Mouse (Mus musculus): Measurements from ENCODE around the gene Kif13a. TPM values are rescaled to one million over a fixed set of nuclear protein-coding genes. Genes with fewer than 3 reads are reported as not detected.

Gene Kif13a
- polyA plus RNA-seq, 1 experiment from 2014 or later: 23.1 TPM

- H3K4me2 ChIP-seq (ENCODE audit: low read depth, low read length, severe bottlenecking): no peak overlapping the region
- no peak overlapping the region for H3K27ac ChIP-seq (ENCODE audit: low read depth, low read length)
- 94% methylated on average over 13 of the region's 13 CpGs for WGBS
- DNase-seq (ENCODE audit: low spot score) (peak; percentile 51), ATAC-seq (replicated peaks; ENCODE audit: low FRiP score) (no peak)
- H3K4me3 ChIP-seq (ENCODE audit: low read depth, low read length): no peak overlapping the region
- H3K36me3 ChIP-seq (ENCODE audit: control insufficient read depth, insufficient read depth, low read length): no peaks in the 10 kb centered on the region
- H3K9me3 ChIP-seq (ENCODE audit: control insufficient read depth, low read length): no peaks in the 10 kb centered on the region
- H3K27me3 ChIP-seq (ENCODE audit: control insufficient read depth, insufficient read depth, low read length): no peaks in the 10 kb centered on the region
- no peaks in the 10 kb centered on the region for H3K4me1 ChIP-seq (replicated peaks; ENCODE audit: control insufficient read depth, insufficient read depth, low read length)
- H3K9ac ChIP-seq (ENCODE audit: low read length): no peak overlapping the region
Observed at GRCm38 (mm10) chr13:46869464-46869863, 60.2 kb downstream of the Kif13a start.

DNA sequence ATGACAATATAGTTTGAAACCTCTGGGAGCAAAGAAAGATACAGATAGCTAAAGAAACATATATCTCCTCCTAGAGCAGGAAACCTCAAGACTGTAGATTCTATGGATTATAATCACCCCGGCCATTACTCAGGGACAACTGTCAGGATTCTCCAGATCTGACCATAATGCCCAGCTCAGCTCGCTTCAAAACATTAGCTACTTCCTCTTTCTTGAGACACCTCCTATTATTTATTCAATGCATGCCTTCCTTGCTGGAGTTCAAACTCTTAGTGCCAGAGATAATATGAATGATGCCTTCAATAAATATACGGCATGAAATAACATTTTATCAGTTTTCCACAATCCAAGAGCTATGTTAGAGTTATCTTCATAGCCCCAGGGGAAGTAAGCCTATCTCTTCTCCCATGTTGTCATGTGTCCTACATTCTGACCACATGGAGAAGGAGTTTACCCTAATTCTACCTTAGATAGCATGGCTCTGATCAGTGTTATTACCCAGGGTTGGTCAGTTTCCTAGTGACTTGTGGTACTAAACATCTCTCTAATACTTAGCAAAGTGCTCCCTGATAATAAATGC, 66.4 kb downstream of the Kif13a start:
- WGBS: 86% methylated on average over 3 of the region's 3 CpGs
- Histone ChIP-seq H3K9ac (ENCODE audit: low read length) (no peak overlapping the region), H3K4me3 (ENCODE audit: low read depth, low read length) (no peak overlapping the region), H3K27me3 (ENCODE audit: control insufficient read depth, insufficient read depth, low read length) (no peaks in the 10 kb centered on the region), H3K4me1 (replicated peaks; ENCODE audit: control insufficient read depth, insufficient read depth, low read length) (no peaks in the 10 kb centered on the region), H3K4me2 (ENCODE audit: low read depth, low read length, severe bottlenecking) (no peak overlapping the region), H3K9me3 (ENCODE audit: control insufficient read depth, low read length) (no peaks in the 10 kb centered on the region), H3K27ac (ENCODE audit: low read depth, low read length) (no peak overlapping the region), H3K36me3 (ENCODE audit: control insufficient read depth, insufficient read depth, low read length) (no peaks in the 10 kb centered on the region)
- DNase-seq (ENCODE audit: low spot score) (peak; percentile 4), ATAC-seq (replicated peaks; ENCODE audit: low FRiP score) (no peak)

GRCm38 (mm10) chr13:46859876-46860275, 69.8 kb downstream of the Kif13a start:
- no peak for ATAC-seq (replicated peaks; ENCODE audit: low FRiP score)
- H3K27ac ChIP-seq (ENCODE audit: low read depth, low read length): no peak overlapping the region
- 88% methylated on average over 2 of the region's 2 CpGs for WGBS
- no peak overlapping the region for H3K4me3 ChIP-seq (ENCODE audit: low read depth, low read length)
- no peaks in the 10 kb centered on the region for H3K27me3 ChIP-seq (ENCODE audit: control insufficient read depth, insufficient read depth, low read length)
- H3K4me1 ChIP-seq (replicated peaks; ENCODE audit: control insufficient read depth, insufficient read depth, low read length): no peaks in the 10 kb centered on the region
- DNase-seq (ENCODE audit: low spot score): peak; percentile 4
- H3K9ac ChIP-seq (ENCODE audit: low read length): no peak overlapping the region
- H3K4me2 ChIP-seq (ENCODE audit: low read depth, low read length, severe bottlenecking): no peak overlapping the region
- H3K9me3 ChIP-seq (ENCODE audit: control insufficient read depth, low read length): no peaks in the 10 kb centered on the region
- no peaks in the 10 kb centered on the region for H3K36me3 ChIP-seq (ENCODE audit: control insufficient read depth, insufficient read depth, low read length)

DNA sequence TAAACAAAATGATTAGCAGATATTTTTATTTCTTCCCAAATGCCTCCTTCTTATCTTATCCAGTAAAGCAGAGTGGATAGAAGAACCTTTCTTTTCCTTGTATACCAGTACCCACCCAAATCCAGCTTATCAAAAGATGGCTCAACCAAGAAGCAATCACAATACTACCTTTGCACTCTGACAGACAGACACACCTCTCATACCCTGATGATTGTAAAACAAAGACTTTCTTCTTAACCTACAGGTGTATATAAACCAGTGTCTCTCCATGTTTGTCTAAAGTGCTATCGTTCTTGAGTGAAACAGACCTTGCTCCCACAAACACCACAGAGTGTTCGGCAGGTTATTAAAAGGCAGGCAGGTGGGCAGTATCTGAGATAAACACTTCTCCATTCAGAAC, 70.5 kb downstream of the Kif13a start:
- WGBS: 95% methylated on average over 2 of the region's 2 CpGs
- no peak overlapping the region for H3K9ac ChIP-seq (ENCODE audit: low read length)

DNA sequence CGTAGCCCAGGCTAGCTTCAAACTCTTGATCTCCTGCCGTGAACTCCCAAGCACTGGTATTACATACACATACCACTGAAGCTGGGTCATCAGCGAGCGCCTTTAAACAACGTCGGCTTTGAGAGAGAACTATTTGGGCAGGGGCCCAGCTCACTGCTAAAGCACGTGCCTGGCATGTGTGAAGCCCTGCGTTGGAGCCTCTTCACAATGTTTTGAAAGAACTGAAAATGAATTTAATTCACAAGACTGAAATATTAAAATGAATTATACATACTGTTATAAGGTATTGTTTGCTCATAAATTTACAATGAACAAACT, 70.9 kb downstream of the Kif13a start:
- Histone ChIP-seq H3K9ac (ENCODE audit: low read length) (no peak overlapping the region), H3K4me1 (replicated peaks; ENCODE audit: control insufficient read depth, insufficient read depth, low read length) (no peaks in the 10 kb centered on the region), H3K4me3 (ENCODE audit: low read depth, low read length) (no peak overlapping the region), H3K27me3 (ENCODE audit: control insufficient read depth, insufficient read depth, low read length) (no peaks in the 10 kb centered on the region), H3K9me3 (ENCODE audit: control insufficient read depth, low read length) (no peaks in the 10 kb centered on the region), H3K27ac (ENCODE audit: low read depth, low read length) (no peak overlapping the region), H3K36me3 (ENCODE audit: control insufficient read depth, insufficient read depth, low read length) (no peaks in the 10 kb centered on the region), H3K4me2 (ENCODE audit: low read depth, low read length, severe bottlenecking) (no peak overlapping the region)
- 90% methylated on average over 8 of the region's 8 CpGs for WGBS
- ATAC-seq (replicated peaks; ENCODE audit: low FRiP score): no peak
- no peak for DNase-seq (ENCODE audit: low spot score)

More for the DNA sequence above, 70.5 kb downstream of the Kif13a start:
- no peaks in the 10 kb centered on the region for H3K27me3 ChIP-seq (ENCODE audit: control insufficient read depth, insufficient read depth, low read length)
- DNase-seq (ENCODE audit: low spot score): no peak
- no peaks in the 10 kb centered on the region for H3K9me3 ChIP-seq (ENCODE audit: control insufficient read depth, low read length)
- no peaks in the 10 kb centered on the region for H3K36me3 ChIP-seq (ENCODE audit: control insufficient read depth, insufficient read depth, low read length)
- H3K4me2 ChIP-seq (ENCODE audit: low read depth, low read length, severe bottlenecking): no peak overlapping the region
- no peaks in the 10 kb centered on the region for H3K4me1 ChIP-seq (replicated peaks; ENCODE audit: control insufficient read depth, insufficient read depth, low read length)
- no peak overlapping the region for H3K27ac ChIP-seq (ENCODE audit: low read depth, low read length)
- ATAC-seq (replicated peaks; ENCODE audit: low FRiP score): no peak
- H3K4me3 ChIP-seq (ENCODE audit: low read depth, low read length): no peak overlapping the region

GRCm38 (mm10) chr13:46858143-46858834, 71.4 kb downstream of the Kif13a start:
- H3K36me3 ChIP-seq (ENCODE audit: control insufficient read depth, insufficient read depth, low read length): no peaks in the 10 kb centered on the region
- no peak overlapping the region for H3K9ac ChIP-seq (ENCODE audit: low read length)
- ATAC-seq (replicated peaks; ENCODE audit: low FRiP score) (no peak), DNase-seq (ENCODE audit: low spot score) (peak; percentile 38)
- H3K27ac ChIP-seq (ENCODE audit: low read depth, low read length): no peak overlapping the region
- no peak overlapping the region for H3K4me2 ChIP-seq (ENCODE audit: low read depth, low read length, severe bottlenecking)
- no peaks in the 10 kb centered on the region for H3K4me1 ChIP-seq (replicated peaks; ENCODE audit: control insufficient read depth, insufficient read depth, low read length)
- whole genome bisulfite sequencing: 90% methylated on average over 8 of the region's 8 CpGs
- H3K9me3 ChIP-seq (ENCODE audit: control insufficient read depth, low read length): no peaks in the 10 kb centered on the region
- no peaks in the 10 kb centered on the region for H3K27me3 ChIP-seq (ENCODE audit: control insufficient read depth, insufficient read depth, low read length)
- H3K4me3 ChIP-seq (ENCODE audit: low read depth, low read length): no peak overlapping the region

DNA sequence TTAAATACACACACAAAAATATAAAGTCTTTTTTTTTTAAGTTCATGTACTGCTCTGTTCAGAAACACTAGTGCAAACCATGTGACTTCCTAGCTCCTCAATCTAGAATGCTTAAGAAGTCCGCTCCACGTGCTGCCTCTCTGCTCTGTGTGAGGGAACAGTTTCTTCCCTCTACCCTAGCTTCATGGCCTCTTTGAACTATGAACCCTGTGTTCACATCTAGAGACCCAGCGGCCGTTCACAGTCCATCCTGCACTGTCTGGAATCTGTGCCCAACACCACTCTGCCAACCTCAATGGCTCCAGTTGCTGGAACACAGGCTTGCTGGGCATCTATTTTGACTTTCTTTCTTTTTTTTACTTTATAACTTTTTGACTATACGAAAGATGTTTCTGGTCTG, 75.2 kb downstream of the Kif13a start:
- no peaks in the 10 kb centered on the region for H3K9me3 ChIP-seq (ENCODE audit: control insufficient read depth, low read length)
- no peak for ATAC-seq (replicated peaks; ENCODE audit: low FRiP score)
- H3K27ac ChIP-seq (ENCODE audit: low read depth, low read length): no peak overlapping the region
- no peaks in the 10 kb centered on the region for H3K4me1 ChIP-seq (replicated peaks; ENCODE audit: control insufficient read depth, insufficient read depth, low read length)
- no peak overlapping the region for H3K4me3 ChIP-seq (ENCODE audit: low read depth, low read length)
- H3K4me2 ChIP-seq (ENCODE audit: low read depth, low read length, severe bottlenecking): no peak overlapping the region
- no peak for DNase-seq (ENCODE audit: low spot score)
- H3K36me3 ChIP-seq (ENCODE audit: control insufficient read depth, insufficient read depth, low read length): no peaks in the 10 kb centered on the region
- no peaks in the 10 kb centered on the region for H3K27me3 ChIP-seq (ENCODE audit: control insufficient read depth, insufficient read depth, low read length)
- 89% methylated on average over 5 of the region's 5 CpGs for WGBS
- H3K9ac ChIP-seq (ENCODE audit: low read length): no peak overlapping the region

GRCm38 (mm10) chr13:46852470-46852869, 77.2 kb downstream of the Kif13a start:
- Histone ChIP-seq H3K4me3 (ENCODE audit: low read depth, low read length) (no peak overlapping the region), H3K9ac (ENCODE audit: low read length) (no peak overlapping the region), H3K4me2 (ENCODE audit: low read depth, low read length, severe bottlenecking) (no peak overlapping the region), H3K36me3 (ENCODE audit: control insufficient read depth, insufficient read depth, low read length) (no peaks in the 10 kb centered on the region), H3K27me3 (ENCODE audit: control insufficient read depth, insufficient read depth, low read length) (no peaks in the 10 kb centered on the region), H3K9me3 (ENCODE audit: control insufficient read depth, low read length) (no peaks in the 10 kb centered on the region), H3K4me1 (replicated peaks; ENCODE audit: control insufficient read depth, insufficient read depth, low read length) (no peaks in the 10 kb centered on the region), H3K27ac (ENCODE audit: low read depth, low read length) (no peak overlapping the region)
- ATAC-seq (replicated peaks; ENCODE audit: low FRiP score) (no peak), DNase-seq (ENCODE audit: low spot score) (no peak)
- WGBS: 97% methylated on average over 4 of the region's 4 CpGs

- ATAC-seq (replicated peaks; ENCODE audit: low FRiP score) (no peak), DNase-seq (ENCODE audit: low spot score) (no peak)
- no peaks in the 10 kb centered on the region for H3K36me3 ChIP-seq (ENCODE audit: control insufficient read depth, insufficient read depth, low read length)
- H3K4me2 ChIP-seq (ENCODE audit: low read depth, low read length, severe bottlenecking): no peak overlapping the region
- H3K4me1 ChIP-seq (replicated peaks; ENCODE audit: control insufficient read depth, insufficient read depth, low read length): no peaks in the 10 kb centered on the region
- H3K27ac ChIP-seq (ENCODE audit: low read depth, low read length): no peak overlapping the region
- H3K4me3 ChIP-seq (ENCODE audit: low read depth, low read length): no peak overlapping the region
- H3K9me3 ChIP-seq (ENCODE audit: control insufficient read depth, low read length): no peaks in the 10 kb centered on the region
- H3K9ac ChIP-seq (ENCODE audit: low read length): no peak overlapping the region
- WGBS: 88% methylated on average over 9 of the region's 9 CpGs
- no peaks in the 10 kb centered on the region for H3K27me3 ChIP-seq (ENCODE audit: control insufficient read depth, insufficient read depth, low read length)
Observed at GRCm38 (mm10) chr13:46845456-46845855, 84.2 kb downstream of the Kif13a start.
